Mouse (Mus musculus) kidney, embryonic 14.5 days (tissue): ENCODE measurements around the gene 4921536K21Rik. TPM values are rescaled to one million over a fixed set of nuclear protein-coding genes. Genes with fewer than 3 reads are reported as not detected.
A peak's percentile ranks its signal among the peaks of the same experiment; 100 is the strongest.

Experiments used
- ATAC-seq: fragments of 200-750 bp; cut with Nextera tagmentation; 2 replicates; pipeline ENCODE4 v1.8.0; 2017; ENCODE audit warnings: moderate number of reproducible peaks, mild to moderate bottlenecking, moderate TSS enrichment, moderate library complexity; ENCODE audit not compliant: low FRiP score, low TSS enrichment
- H3K27ac ChIP-seq: fragments of 300-500 bp; sonication (generic); 2 replicates; pipeline ENCODE4 v1.5.1; 2014; ENCODE audit warnings: low read depth, mild to moderate bottlenecking, low read length, moderate library complexity, mixed read lengths
- H3K27me3 ChIP-seq: fragments of 300-500 bp; sonication (generic); 2 replicates; pipeline ENCODE4 v1.6.1; 2014; ENCODE audit warnings: mild to moderate bottlenecking, low read length; ENCODE audit not compliant: control insufficient read depth, insufficient read depth
- H3K36me3 ChIP-seq: fragments of 300-500 bp; sonication (generic); 2 replicates; pipeline ENCODE4 v1.6.1; 2014; ENCODE audit warnings: low read length, mixed read lengths; ENCODE audit not compliant: control insufficient read depth, insufficient read depth
- H3K4me1 ChIP-seq: fragments of 300-500 bp; sonication (generic); 2 replicates; pipeline ENCODE4 v1.6.1; 2014; ENCODE audit warnings: low read length, mixed read lengths; ENCODE audit not compliant: control insufficient read depth, insufficient read depth
- H3K4me2 ChIP-seq: fragments of 300-500 bp; sonication (generic); replicated peaks from 2 replicates; pipeline ENCODE4 v1.6.1; 2014; ENCODE audit warnings: low read depth, mild to moderate bottlenecking, low read length
- H3K4me3 ChIP-seq: fragments of 300-500 bp; sonication (generic); 2 replicates; pipeline ENCODE4 v1.5.1; 2014; ENCODE audit warnings: mild to moderate bottlenecking, low read length
- H3K9ac ChIP-seq: fragments of 300-500 bp; sonication (generic); 2 replicates; pipeline ENCODE4 v1.6.1; 2014; ENCODE audit warnings: low read depth, mild to moderate bottlenecking, low read length, moderate library complexity
- H3K9me3 ChIP-seq: fragments of 300-500 bp; sonication (generic); 2 replicates; pipeline ENCODE4 v1.6.1; 2016; ENCODE audit warnings: low read length; ENCODE audit not compliant: control insufficient read depth
- WGBS: fragments of 180-500 bp; shearing (Covaris S2); extraction: QIAGEN DNeasy Blood & Tissue Kit; methylation state at CpG from one replicate; pipeline ENCODE4 v1.1.7; 2014; 5-methylcytosine and 5-hydroxymethylcytosine counted together
- polyA plus RNA-seq: library from polyadenylated mRNA; unstranded; fragments of >200 nt; fragmentation: Nextera tagmentation; extraction: Ambion mirVana; gene quantifications from 2 replicates; pipeline ENCODE4 v1.2.1, GENCODE M21; 2014

4921536K21Rik gene
- polyA plus RNA-seq, 1 experiment from 2014 or later, result 0.20 TPM

- H3K9me3 ChIP-seq, result no peaks in the 10 kb centered on the region
- H3K27me3 ChIP-seq, result no peaks in the 10 kb centered on the region
- 75% methylated on average over 7 of the region's 7 CpGs for WGBS
- no peak overlapping the region for H3K27ac ChIP-seq
- no peak for ATAC-seq
- no peaks in the 10 kb centered on the region for H3K36me3 ChIP-seq
- H3K9ac ChIP-seq, result no peak overlapping the region
- H3K4me3 ChIP-seq, result no peak overlapping the region
- no peaks in the 10 kb centered on the region for H3K4me1 ChIP-seq
- no peak overlapping the region for H3K4me2 ChIP-seq
Measured at GRCm38 (mm10) chr11:3878660-3879059, 16.2 kb downstream of the 4921536K21Rik start.

GRCm38 (mm10) chr11:3876419-3876818 lies 18.5 kb downstream of the 4921536K21Rik start:
- 77% methylated on average over 6 of the region's 6 CpGs for WGBS
- Histone ChIP-seq H3K4me3 (no peak overlapping the region), H3K9ac (no peak overlapping the region), H3K27me3 (no peaks in the 10 kb centered on the region), H3K4me2 (no peak overlapping the region), H3K27ac (no peak overlapping the region), H3K4me1 (no peaks in the 10 kb centered on the region), H3K36me3 (no peaks in the 10 kb centered on the region), H3K9me3 (no peaks in the 10 kb centered on the region)
- ATAC-seq, result no peak

GRCm38 (mm10) chr11:3864343-3864742 lies 30.6 kb downstream of the 4921536K21Rik start:
- 29% methylated on average over 6 of the region's 6 CpGs for WGBS
- H3K27me3 ChIP-seq, result peaks cover 5% of the 10 kb centered on the region; the same call in 1 of the 2 replicates

GRCm38 (mm10) chr11:3863454-3864112 lies 31.3 kb downstream of the 4921536K21Rik start, which contains the start of gene Osbp2:
Osbp2 (minus strand) TSS chr11:3863903.
- Histone ChIP-seq H3K36me3 (no peaks in the 10 kb centered on the region), H3K9ac (peak within 1 kb of the TSS; percentile 47), H3K27ac (no peak within 1 kb of the TSS), H3K4me3 (peak within 1 kb of the TSS; percentile 46), H3K27me3 (peaks cover 5% of the 10 kb centered on the region; the same call in 1 of the 2 replicates), H3K4me2 (peak within 1 kb of the TSS; percentile 81), H3K9me3 (no peaks in the 10 kb centered on the region), H3K4me1 (peaks cover 8% of the 10 kb centered on the region; the same call in 1 of the 2 replicates)
- ATAC-seq, result peak; percentile 97
- 5% methylated on average over 49 of the region's 58 CpGs for WGBS

More at GRCm38 (mm10) chr11:3864343-3864742, 30.6 kb downstream of the 4921536K21Rik start:
- H3K4me2 ChIP-seq, result peak overlapping the region; percentile 81
- H3K9me3 ChIP-seq, result no peaks in the 10 kb centered on the region
- H3K4me1 ChIP-seq, result peaks cover 8% of the 10 kb centered on the region; the same call in 1 of the 2 replicates
- H3K36me3 ChIP-seq, result no peaks in the 10 kb centered on the region
- H3K9ac ChIP-seq, result 0 out of 2 replicates have a peak overlapping the region, but pooled peaks have one; percentile 47
- H3K27ac ChIP-seq, result no peak overlapping the region
- no peak for ATAC-seq
- peak overlapping the region; percentile 46 for H3K4me3 ChIP-seq

GRCm38 (mm10) chr11:3862661-3863453 lies 32.0 kb downstream of the 4921536K21Rik start:
- no peak for ATAC-seq
- peak overlapping the region; percentile 47 for H3K9ac ChIP-seq

GRCm38 (mm10) chr11:3860361-3860760 lies 34.5 kb downstream of the 4921536K21Rik start:
- Histone ChIP-seq H3K4me1 (peaks cover 8% of the 10 kb centered on the region; the same call in 1 of the 2 replicates), H3K4me3 (no peak overlapping the region), H3K9ac (no peak overlapping the region), H3K9me3 (no peaks in the 10 kb centered on the region), H3K27ac (no peak overlapping the region), H3K36me3 (no peaks in the 10 kb centered on the region), H3K27me3 (peaks cover 5% of the 10 kb centered on the region; the same call in 1 of the 2 replicates), H3K4me2 (no peak overlapping the region)
- ATAC-seq, result no peak
- 65% methylated on average over 4 of the region's 4 CpGs for WGBS

More at GRCm38 (mm10) chr11:3862661-3863453, 32.0 kb downstream of the 4921536K21Rik start:
- H3K36me3 ChIP-seq, result no peaks in the 10 kb centered on the region
- no peaks in the 10 kb centered on the region for H3K9me3 ChIP-seq
- peak overlapping the region; percentile 46 for H3K4me3 ChIP-seq
- H3K27me3 ChIP-seq, result peaks cover 5% of the 10 kb centered on the region; the same call in 1 of the 2 replicates
- H3K27ac ChIP-seq, result no peak overlapping the region
- H3K4me1 ChIP-seq, result peaks cover 8% of the 10 kb centered on the region; the same call in 1 of the 2 replicates
- WGBS, result 72% methylated on average over 19 of the region's 19 CpGs
- H3K4me2 ChIP-seq, result peak overlapping the region; percentile 81

GRCm38 (mm10) chr11:3859778-3860177 lies 35.1 kb downstream of the 4921536K21Rik start:
- WGBS, result 91% methylated on average over 4 of the region's 4 CpGs
- Histone ChIP-seq H3K27ac (no peak overlapping the region), H3K4me2 (no peak overlapping the region), H3K27me3 (peaks cover 5% of the 10 kb centered on the region; the same call in 1 of the 2 replicates), H3K9ac (no peak overlapping the region), H3K36me3 (no peaks in the 10 kb centered on the region), H3K4me3 (no peak overlapping the region), H3K4me1 (peaks cover 8% of the 10 kb centered on the region; the same call in 1 of the 2 replicates), H3K9me3 (no peaks in the 10 kb centered on the region; the same call in 1 of the 2 replicates)
- ATAC-seq, result no peak

- no peak overlapping the region for H3K27ac ChIP-seq
- H3K4me3 ChIP-seq, result no peak overlapping the region
- no peaks in the 10 kb centered on the region for H3K27me3 ChIP-seq
- H3K36me3 ChIP-seq, result no peaks in the 10 kb centered on the region
- no peaks in the 10 kb centered on the region; the same call in 1 of the 2 replicates for H3K9me3 ChIP-seq
- H3K4me1 ChIP-seq, result no peaks in the 10 kb centered on the region
- H3K4me2 ChIP-seq, result no peak overlapping the region
- ATAC-seq, result no peak
- 78% methylated on average over 5 of the region's 5 CpGs for WGBS
- H3K9ac ChIP-seq, result no peak overlapping the region
Measured at GRCm38 (mm10) chr11:3857902-3858301, 37.0 kb downstream of the 4921536K21Rik start.
